Mouse (Mus musculus) effector memory CD4-positive, alpha-beta T cell, adult 5 months (primary cell): Measurements from ENCODE around the gene Klf17. TPM values are rescaled to one million over a fixed set of nuclear protein-coding genes. Genes with fewer than 3 reads are reported as not detected.

ENCODE experiments used
- polyA plus RNA-seq: library from polyadenylated mRNA; unstranded; fragments of 100-300 nt; shearing (Covaris generic); gene quantifications from one replicate; pipeline ENCODE4 v1.2.1, GENCODE M21; 2017

The Klf17 gene
- polyA plus RNA-seq = not detected

DNA sequence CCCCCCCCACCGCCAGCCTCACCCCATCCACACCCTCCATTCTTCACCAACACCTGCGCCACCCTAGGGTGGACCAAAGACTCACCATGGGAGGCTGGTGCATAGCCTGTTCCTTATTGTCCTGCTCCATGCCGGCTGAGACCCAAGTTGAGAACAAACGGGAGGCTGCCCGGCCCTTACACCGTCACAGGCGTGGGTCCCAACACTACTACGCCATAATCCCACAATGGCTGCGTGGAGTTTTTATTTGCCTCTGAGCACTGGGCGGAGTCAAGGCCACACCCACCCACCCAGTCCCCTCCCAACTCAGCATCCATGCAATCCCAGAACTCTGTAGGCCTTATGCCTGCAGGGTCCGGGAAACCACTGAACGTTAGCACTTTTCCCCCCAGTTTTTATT lies at the start of gene Klf17:
TSS of gene Klf17 (minus strand) at position 233 of the 400 bp plus-strand sequence.

DNA sequence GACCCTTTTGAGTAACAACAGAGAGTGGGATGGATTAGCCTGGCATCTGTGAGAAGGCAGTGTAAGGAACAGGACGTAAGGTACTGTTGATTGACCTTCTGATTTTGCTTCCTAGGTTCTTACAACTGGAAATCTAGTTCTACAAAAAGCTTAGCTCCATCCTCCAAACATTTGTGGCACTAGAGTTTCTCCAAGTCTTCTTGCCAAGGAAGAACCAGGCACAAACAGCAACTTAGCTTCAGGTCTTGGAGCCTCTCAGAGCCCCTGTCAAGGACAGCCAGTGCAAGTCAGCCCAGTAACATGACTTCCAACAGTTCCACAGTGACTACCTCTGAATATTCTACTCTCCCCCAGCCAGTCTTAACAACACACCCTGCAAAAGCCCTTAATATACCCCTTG lies 41.3 kb downstream of the Klf17 start, which contains the start of gene Gm12845:
TSS of gene Gm12845 (plus strand) at position 301 of the 400 bp plus-strand sequence.

Other genes with a start within 250 kb of the Klf17 start
- 30.7 TPM for gene Eri3, start 215.3 kb downstream of the Klf17 start, polyA plus RNA-seq
- gene Dmap1, start 83.4 kb downstream of the Klf17 start, polyA plus RNA-seq = 28.6 TPM
- not detected for gene Gm12845, start 41.2 kb downstream of the Klf17 start, polyA plus RNA-seq
- 0.57 TPM for gene Slc6a9, start 68.9 kb upstream of the Klf17 start, polyA plus RNA-seq
- not detected for gene Ccdc24, start 106.9 kb upstream of the Klf17 start, polyA plus RNA-seq
- not detected for gene B4galt2, start 117.8 kb upstream of the Klf17 start, polyA plus RNA-seq
- 157 TPM for gene Atp6v0b, start 121.7 kb upstream of the Klf17 start, polyA plus RNA-seq
- gene Dph2, start 126.4 kb upstream of the Klf17 start, polyA plus RNA-seq = 11.6 TPM
- 24.9 TPM for gene Ipo13, start 149.4 kb upstream of the Klf17 start, polyA plus RNA-seq
- gene Artn, start 164.1 kb upstream of the Klf17 start, polyA plus RNA-seq = not detected